Mouse (Mus musculus): ENCODE results near the gene Efcc1. TPM values are rescaled to one million over a fixed set of nuclear protein-coding genes. Genes with fewer than 3 reads are reported as not detected.

The Efcc1 gene
- 0.40 TPM for polyA plus RNA-seq (2017; shearing (Covaris generic))

GRCm38 (mm10) chr6:87730591-87731462 is at the start of gene Efcc1:
Gene Efcc1 (plus strand): TSS chr6:87730869.

GRCm38 (mm10) chr6:87777842-87778241 is 47.2 kb downstream of the Efcc1 start, which contains the start of gene Gp9:
Gene Gp9 (plus strand): TSS chr6:87778072.

Other genes starting within 250 kb of the Efcc1 start
- gene Arhgap25, start 197.6 kb upstream of the Efcc1 start, polyA plus RNA-seq (2017; shearing (Covaris generic)) = 107 TPM
- 0.46 TPM for gene Prokr1, start 140.1 kb upstream of the Efcc1 start, polyA plus RNA-seq (2017; shearing (Covaris generic))
- gene Aplf, start 58.7 kb upstream of the Efcc1 start, polyA plus RNA-seq (2017; shearing (Covaris generic)) = 3.9 TPM
- gene Gp9, start 47.2 kb downstream of the Efcc1 start, polyA plus RNA-seq (2017; shearing (Covaris generic)) = not detected
- gene Rab43, start 81.3 kb downstream of the Efcc1 start, polyA plus RNA-seq (2017; shearing (Covaris generic)) = 79.6 TPM
- gene Gm45140, start 104.9 kb downstream of the Efcc1 start, polyA plus RNA-seq (2017; shearing (Covaris generic)) = 58.1 TPM
- 448 TPM for gene Isy1, start 107.9 kb downstream of the Efcc1 start, polyA plus RNA-seq (2017; shearing (Covaris generic))
- gene Cnbp, start 120.2 kb downstream of the Efcc1 start, polyA plus RNA-seq (2017; shearing (Covaris generic)) = 2,164 TPM
- 165 TPM for gene Copg1, start 156.9 kb downstream of the Efcc1 start, polyA plus RNA-seq (2017; shearing (Covaris generic))
- 98.1 TPM for gene Hmces, start 183.1 kb downstream of the Efcc1 start, polyA plus RNA-seq (2017; shearing (Covaris generic))